Mouse (Mus musculus): Measurements from ENCODE around the gene Hpcal4. TPM values are rescaled to one million over a fixed set of nuclear protein-coding genes. Genes with fewer than 3 reads are reported as not detected.

Hpcal4 gene
- polyA plus RNA-seq, 1 experiment from 2014 or later = 1.6 TPM

DNA sequence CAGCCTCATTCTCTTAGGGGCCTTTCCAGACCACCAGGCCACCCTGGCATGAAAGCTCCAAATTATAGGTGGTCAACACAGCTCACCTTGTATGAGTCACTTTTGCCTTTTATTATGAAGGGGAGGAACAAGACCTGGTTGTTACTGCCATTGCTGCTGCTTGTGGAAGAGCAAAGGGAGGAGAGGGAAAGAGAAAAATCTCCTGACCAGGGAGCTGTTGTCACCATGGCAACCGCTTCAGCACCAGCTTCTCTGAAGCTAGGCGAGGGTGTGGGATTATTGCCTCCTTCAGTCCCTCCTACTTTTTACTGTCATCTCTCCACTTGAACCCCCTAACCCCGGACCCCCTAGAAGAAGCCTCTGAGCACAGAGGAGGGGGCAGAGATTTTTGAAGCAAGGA lies 1.8 kb downstream of the Hpcal4 start:
- no peaks in the 10 kb centered on the region for H3K36me3 ChIP-seq (replicated peaks; ENCODE audit: control insufficient read depth, insufficient read depth, low read depth, low read length)
- H3K9ac ChIP-seq (replicated peaks; ENCODE audit: low read length) = no peak overlapping the region
- no peak overlapping the region for H3K4me2 ChIP-seq (ENCODE audit: low read depth, low read length)
- WGBS = 34% methylated on average over 3 of the region's 3 CpGs
- DNase-seq (ENCODE audit: low spot score) (no peak), ATAC-seq (replicated peaks; ENCODE audit: insufficient number of reproducible peaks, low FRiP score, low TSS enrichment, low read depth) (no peak)
- H3K27me3 ChIP-seq (ENCODE audit: control insufficient read depth, insufficient read depth, low read length) = peaks cover 40% of the 10 kb centered on the region
- no peak overlapping the region for H3K4me3 ChIP-seq (ENCODE audit: low read depth, low read length)
- peaks cover 5% of the 10 kb centered on the region; the same call in 1 of the 2 replicates for H3K4me1 ChIP-seq (ENCODE audit: control insufficient read depth, insufficient read depth, low read length)
- no peak overlapping the region for H3K27ac ChIP-seq (replicated peaks; ENCODE audit: low read depth, low read length)
- H3K9me3 ChIP-seq (replicated peaks; ENCODE audit: control insufficient read depth, low read length) = no peaks in the 10 kb centered on the region

DNA sequence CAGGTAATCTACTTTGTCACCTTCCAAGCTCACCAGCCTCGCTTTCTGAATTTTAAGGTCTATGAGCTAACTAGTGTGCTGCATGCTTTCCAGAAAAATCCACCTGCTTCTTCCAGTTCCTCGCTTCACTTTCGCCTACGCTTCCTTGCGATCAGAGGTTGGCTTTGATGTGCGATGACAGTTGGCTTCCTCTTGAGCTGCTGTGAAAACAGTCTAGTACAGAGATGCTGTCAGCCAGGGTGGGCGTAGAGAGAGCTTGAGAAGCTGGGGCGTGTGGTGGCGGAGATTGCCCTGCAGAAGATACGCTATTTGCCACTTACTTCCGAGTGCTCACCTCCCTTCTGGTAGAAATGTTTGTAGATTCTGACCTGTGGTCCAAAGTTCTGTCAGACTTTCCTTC lies 9.3 kb downstream of the Hpcal4 start:
- no peaks in the 10 kb centered on the region for H3K27me3 ChIP-seq (ENCODE audit: control insufficient read depth, insufficient read depth, low read length)
- no peak overlapping the region for H3K9ac ChIP-seq (replicated peaks; ENCODE audit: low read length)
- no peak overlapping the region for H3K27ac ChIP-seq (replicated peaks; ENCODE audit: low read depth, low read length)
- no peaks in the 10 kb centered on the region for H3K9me3 ChIP-seq (replicated peaks; ENCODE audit: control insufficient read depth, low read length)
- H3K36me3 ChIP-seq (replicated peaks; ENCODE audit: control insufficient read depth, insufficient read depth, low read depth, low read length) = no peaks in the 10 kb centered on the region
- no peaks in the 10 kb centered on the region for H3K4me1 ChIP-seq (ENCODE audit: control insufficient read depth, insufficient read depth, low read length)
- ATAC-seq (replicated peaks; ENCODE audit: insufficient number of reproducible peaks, low FRiP score, low TSS enrichment, low read depth) = no peak
- H3K4me3 ChIP-seq (ENCODE audit: low read depth, low read length) = no peak overlapping the region
- DNase-seq (ENCODE audit: low spot score) = no peak
- no peak overlapping the region for H3K4me2 ChIP-seq (ENCODE audit: low read depth, low read length)
- 83% methylated on average over 11 of the region's 11 CpGs for WGBS

DNA sequence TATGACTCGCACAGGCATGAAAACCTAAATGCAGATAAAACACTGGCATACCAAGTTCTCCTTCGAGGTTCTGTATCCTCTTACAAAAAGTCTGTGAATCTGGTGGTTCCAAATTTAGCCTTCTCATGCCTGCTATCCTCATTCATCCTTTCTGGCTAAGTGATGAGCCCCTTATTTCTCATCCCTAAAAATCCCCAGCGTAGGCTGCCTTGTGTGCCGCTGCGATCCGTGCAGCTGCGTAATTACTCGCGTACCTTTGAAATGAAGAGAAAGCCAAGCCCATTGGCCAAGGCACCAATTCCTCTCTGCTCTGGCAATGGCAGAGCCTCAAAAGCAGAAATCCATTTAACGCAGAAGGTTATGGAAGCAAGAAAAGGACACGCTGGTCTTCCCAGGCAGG lies 10.8 kb downstream of the Hpcal4 start:
- no peak overlapping the region for H3K4me3 ChIP-seq (ENCODE audit: low read depth, low read length)
- no peaks in the 10 kb centered on the region for H3K4me1 ChIP-seq (ENCODE audit: control insufficient read depth, insufficient read depth, low read length)
- no peaks in the 10 kb centered on the region for H3K36me3 ChIP-seq (replicated peaks; ENCODE audit: control insufficient read depth, insufficient read depth, low read depth, low read length)
- ATAC-seq (replicated peaks; ENCODE audit: insufficient number of reproducible peaks, low FRiP score, low TSS enrichment, low read depth) (no peak), DNase-seq (ENCODE audit: low spot score) (no peak)
- H3K27me3 ChIP-seq (ENCODE audit: control insufficient read depth, insufficient read depth, low read length) = no peaks in the 10 kb centered on the region
- H3K4me2 ChIP-seq (ENCODE audit: low read depth, low read length) = no peak overlapping the region
- H3K9ac ChIP-seq (replicated peaks; ENCODE audit: low read length) = no peak overlapping the region
- no peak overlapping the region for H3K27ac ChIP-seq (replicated peaks; ENCODE audit: low read depth, low read length)
- WGBS = 88% methylated on average over 11 of the region's 11 CpGs
- H3K9me3 ChIP-seq (replicated peaks; ENCODE audit: control insufficient read depth, low read length) = no peaks in the 10 kb centered on the region

DNA sequence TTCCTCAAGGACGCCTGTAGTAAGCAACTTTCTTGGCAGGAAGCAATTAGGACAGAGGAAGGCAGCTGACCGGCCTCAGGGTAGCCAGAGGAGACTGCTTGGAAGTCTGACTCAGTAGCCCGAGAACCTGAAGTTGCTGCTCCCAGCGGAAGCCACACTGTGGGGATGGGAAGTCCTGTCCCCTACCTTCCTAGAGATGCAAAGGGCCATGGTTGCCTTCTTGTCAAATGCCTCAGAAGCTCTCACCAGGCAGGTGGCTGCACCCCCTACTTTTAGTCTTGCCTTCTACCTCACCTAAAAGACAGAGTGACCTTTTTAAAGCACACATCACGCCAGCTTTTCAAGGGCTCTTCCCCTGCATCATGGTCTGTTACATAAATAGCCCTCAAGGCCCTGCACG lies 13.7 kb downstream of the Hpcal4 start:
- DNase-seq (ENCODE audit: low spot score) (no peak), ATAC-seq (replicated peaks; ENCODE audit: insufficient number of reproducible peaks, low FRiP score, low TSS enrichment, low read depth) (no peak)
- Histone ChIP-seq H3K4me3 (ENCODE audit: low read depth, low read length) (no peak overlapping the region), H3K4me1 (ENCODE audit: control insufficient read depth, insufficient read depth, low read length) (no peaks in the 10 kb centered on the region; the same call in 1 of the 2 replicates), H3K27ac (replicated peaks; ENCODE audit: low read depth, low read length) (no peak overlapping the region), H3K9me3 (replicated peaks; ENCODE audit: control insufficient read depth, low read length) (no peaks in the 10 kb centered on the region), H3K9ac (replicated peaks; ENCODE audit: low read length) (no peak overlapping the region), H3K4me2 (ENCODE audit: low read depth, low read length) (no peak overlapping the region), H3K36me3 (replicated peaks; ENCODE audit: control insufficient read depth, insufficient read depth, low read depth, low read length) (no peaks in the 10 kb centered on the region), H3K27me3 (ENCODE audit: control insufficient read depth, insufficient read depth, low read length) (peaks cover 15% of the 10 kb centered on the region; the same call in 1 of the 2 replicates)
- 47% methylated on average over 6 of the region's 6 CpGs for WGBS

DNA sequence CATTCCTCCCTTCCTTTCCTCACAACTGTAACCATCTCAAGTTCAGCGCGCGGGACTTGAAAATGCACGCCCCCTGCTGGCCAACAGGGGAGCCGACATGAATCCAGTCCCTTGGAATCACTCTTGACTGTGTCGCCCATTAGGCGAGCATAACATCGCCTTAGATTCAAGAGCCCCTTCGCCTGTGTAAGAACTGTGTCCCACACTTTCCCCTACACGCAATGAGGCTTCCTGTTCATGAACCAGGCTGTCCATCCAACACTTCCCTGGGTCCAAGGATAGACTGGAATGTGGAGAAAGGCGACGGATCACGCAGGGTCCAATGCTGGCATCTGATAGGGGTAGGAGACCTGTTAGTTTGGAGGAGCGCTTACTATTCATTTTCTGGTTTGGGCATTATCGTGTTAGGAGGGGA lies 17.8 kb downstream of the Hpcal4 start:
- H3K27me3 ChIP-seq (ENCODE audit: control insufficient read depth, insufficient read depth, low read length) = peaks cover 25% of the 10 kb centered on the region
- H3K4me2 ChIP-seq (ENCODE audit: low read depth, low read length) = peak overlapping the region; percentile 75
- no peaks in the 10 kb centered on the region for H3K36me3 ChIP-seq (replicated peaks; ENCODE audit: control insufficient read depth, insufficient read depth, low read depth, low read length)
- H3K4me3 ChIP-seq (ENCODE audit: low read depth, low read length) = no peak overlapping the region; the same call in 1 of the 2 replicates
- DNase-seq (ENCODE audit: low spot score) = peak; percentile 82
- WGBS = under 1% methylated on average over 15 of the region's 15 CpGs
- no peaks in the 10 kb centered on the region; the same call in 1 of the 2 replicates for H3K4me1 ChIP-seq (ENCODE audit: control insufficient read depth, insufficient read depth, low read length)
- H3K9me3 ChIP-seq (replicated peaks; ENCODE audit: control insufficient read depth, low read length) = no peaks in the 10 kb centered on the region
- ATAC-seq (replicated peaks; ENCODE audit: insufficient number of reproducible peaks, low FRiP score, low TSS enrichment, low read depth) = peak; percentile 42; the same call in 1 of the 2 replicates
- H3K27ac ChIP-seq (replicated peaks; ENCODE audit: low read depth, low read length) = no peak overlapping the region
- no peak overlapping the region for H3K9ac ChIP-seq (replicated peaks; ENCODE audit: low read length)

DNA sequence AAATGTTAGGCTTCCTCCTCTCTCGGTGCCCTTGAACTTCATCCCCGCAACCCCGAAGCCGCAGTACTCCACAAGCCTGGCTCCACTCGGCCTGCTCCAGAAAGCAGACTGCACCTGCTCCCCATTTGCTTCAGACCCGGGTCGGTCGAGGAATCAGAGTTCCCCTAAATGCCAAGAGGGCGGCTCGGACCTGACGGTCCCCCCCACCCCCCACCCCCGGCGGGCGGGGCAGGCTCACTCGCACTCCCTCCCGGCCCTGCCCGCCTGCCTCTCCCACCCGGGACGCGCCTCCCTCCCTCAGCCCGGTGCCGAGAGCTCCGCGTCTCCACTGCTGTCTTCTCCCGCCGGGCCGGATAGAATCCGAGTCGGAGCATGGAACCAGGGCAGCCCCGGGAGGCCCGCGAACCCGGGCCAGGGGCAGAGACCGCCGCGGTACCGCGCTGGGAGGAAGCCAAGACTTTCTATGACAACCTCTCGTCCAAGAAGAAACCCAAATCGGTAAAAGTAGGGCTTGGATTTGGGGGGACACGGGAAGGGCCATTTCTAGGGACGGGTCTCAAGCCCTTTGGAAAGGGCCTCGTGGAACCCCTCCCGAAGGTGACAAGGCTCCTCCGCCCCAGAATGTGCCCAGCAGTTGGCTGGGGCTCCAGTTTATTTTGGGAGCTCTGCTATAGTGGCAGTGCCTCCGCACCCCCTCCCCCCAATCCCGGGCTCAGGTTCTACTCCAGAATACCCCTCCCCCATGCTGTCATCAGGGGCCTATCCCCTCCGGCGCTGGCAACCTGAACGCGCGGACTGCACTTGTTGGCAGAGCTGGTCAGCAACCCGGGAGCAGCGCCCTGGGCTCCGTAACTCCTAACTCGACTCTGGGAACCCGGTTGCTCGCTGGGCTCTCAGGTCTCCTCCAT lies 18.4 kb downstream of the Hpcal4 start, which contains the start of gene Nt5c1a:
Gene Nt5c1a, plus strand, starts transcription at position 319 of the 908 bp plus-strand sequence.
- no peak within 1 kb of the TSS; the same call in 1 of the 2 replicates for H3K9ac ChIP-seq (replicated peaks; ENCODE audit: low read length)
- 1% methylated on average over 57 of the region's 58 CpGs for WGBS
- H3K36me3 ChIP-seq (replicated peaks; ENCODE audit: control insufficient read depth, insufficient read depth, low read depth, low read length) = no peaks in the 10 kb centered on the region
- no peaks in the 10 kb centered on the region for H3K9me3 ChIP-seq (replicated peaks; ENCODE audit: control insufficient read depth, low read length)
- peak within 1 kb of the TSS; percentile 33 for H3K4me3 ChIP-seq (ENCODE audit: low read depth, low read length)
- peaks cover 25% of the 10 kb centered on the region for H3K27me3 ChIP-seq (ENCODE audit: control insufficient read depth, insufficient read depth, low read length)
- DNase-seq (ENCODE audit: low spot score) (peak; percentile 47), ATAC-seq (replicated peaks; ENCODE audit: insufficient number of reproducible peaks, low FRiP score, low TSS enrichment, low read depth) (0 out of 2 replicates have a peak, but pooled peaks have one; percentile 44)
- peak within 1 kb of the TSS; percentile 75 for H3K4me2 ChIP-seq (ENCODE audit: low read depth, low read length)
- H3K27ac ChIP-seq (replicated peaks; ENCODE audit: low read depth, low read length) = no peak within 1 kb of the TSS
- no peaks in the 10 kb centered on the region; the same call in 1 of the 2 replicates for H3K4me1 ChIP-seq (ENCODE audit: control insufficient read depth, insufficient read depth, low read length)

DNA sequence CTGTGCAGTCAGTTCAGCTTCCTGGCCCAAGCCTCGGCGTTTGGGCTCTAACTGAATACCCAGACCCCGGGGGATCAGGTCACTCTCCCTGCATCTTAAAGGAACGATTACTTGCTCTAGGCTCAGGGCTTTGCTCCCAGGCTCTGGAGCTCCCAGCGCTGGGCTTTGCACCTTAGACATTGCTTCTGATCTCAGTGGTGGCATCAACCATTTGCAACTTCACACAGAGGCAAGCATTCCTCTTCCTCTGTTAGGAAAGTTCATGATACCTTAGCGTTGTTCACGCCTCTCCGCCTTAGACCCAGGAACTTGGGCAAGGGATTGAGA lies 19.0 kb downstream of the Hpcal4 start:
- Histone ChIP-seq H3K9ac (replicated peaks; ENCODE audit: low read length) (no peak overlapping the region), H3K27ac (replicated peaks; ENCODE audit: low read depth, low read length) (no peak overlapping the region), H3K4me2 (ENCODE audit: low read depth, low read length) (peak overlapping the region; percentile 75; the same call in 1 of the 2 replicates), H3K4me3 (ENCODE audit: low read depth, low read length) (no peak overlapping the region), H3K4me1 (ENCODE audit: control insufficient read depth, insufficient read depth, low read length) (no peaks in the 10 kb centered on the region; the same call in 1 of the 2 replicates), H3K27me3 (ENCODE audit: control insufficient read depth, insufficient read depth, low read length) (peaks cover 25% of the 10 kb centered on the region), H3K36me3 (replicated peaks; ENCODE audit: control insufficient read depth, insufficient read depth, low read depth, low read length) (no peaks in the 10 kb centered on the region), H3K9me3 (replicated peaks; ENCODE audit: control insufficient read depth, low read length) (no peaks in the 10 kb centered on the region)
- ATAC-seq (replicated peaks; ENCODE audit: insufficient number of reproducible peaks, low FRiP score, low TSS enrichment, low read depth) (no peak), DNase-seq (ENCODE audit: low spot score) (no peak)
- 8% methylated on average over 8 of the region's 8 CpGs for WGBS

DNA sequence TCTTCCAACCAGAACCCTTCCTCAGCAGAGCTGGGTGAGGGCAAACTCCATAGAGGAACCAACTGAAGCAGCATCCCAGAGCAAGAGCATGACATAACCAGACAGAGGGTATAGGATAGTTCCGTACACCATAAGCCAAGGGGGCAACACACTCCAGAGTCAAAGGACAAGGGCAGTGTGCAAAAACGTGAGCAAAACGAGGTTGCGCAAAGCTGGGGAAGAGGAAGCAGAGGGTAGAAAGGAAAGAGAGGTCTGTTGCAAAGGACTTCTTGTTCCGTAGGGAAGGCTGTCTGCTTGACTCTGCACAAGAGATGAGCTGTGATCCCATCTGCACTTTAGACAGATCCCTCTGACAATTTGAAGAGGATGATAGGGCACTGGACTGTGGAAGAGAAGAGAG lies 24.3 kb downstream of the Hpcal4 start:
- no peak for ATAC-seq (replicated peaks; ENCODE audit: insufficient number of reproducible peaks, low FRiP score, low TSS enrichment, low read depth)
- no peak overlapping the region for H3K4me2 ChIP-seq (ENCODE audit: low read depth, low read length)
- H3K27me3 ChIP-seq (ENCODE audit: control insufficient read depth, insufficient read depth, low read length) = peaks cover 5% of the 10 kb centered on the region
- no peak overlapping the region for H3K27ac ChIP-seq (replicated peaks; ENCODE audit: low read depth, low read length)
- no peak overlapping the region for H3K9ac ChIP-seq (replicated peaks; ENCODE audit: low read length)
- whole genome bisulfite sequencing = 69% methylated on average over 5 of the region's 5 CpGs
- H3K4me3 ChIP-seq (ENCODE audit: low read depth, low read length) = no peak overlapping the region
- H3K9me3 ChIP-seq (replicated peaks; ENCODE audit: control insufficient read depth, low read length) = no peaks in the 10 kb centered on the region
- H3K36me3 ChIP-seq (replicated peaks; ENCODE audit: control insufficient read depth, insufficient read depth, low read depth, low read length) = no peaks in the 10 kb centered on the region
- H3K4me1 ChIP-seq (ENCODE audit: control insufficient read depth, insufficient read depth, low read length) = no peaks in the 10 kb centered on the region
- no peak for DNase-seq (ENCODE audit: low spot score)

Measured in embryonic facial prominence, embryonic 11.5 days (tissue).